Mouse (Mus musculus) inflammation-experienced regulatory T-cells (primary cell): ENCODE measurements around the gene Filip1l. TPM values are rescaled to one million over a fixed set of nuclear protein-coding genes. Genes with fewer than 3 reads are reported as not detected.

ENCODE experiments used
- polyA plus RNA-seq, 2 experiments: library from polyadenylated mRNA; unstranded; fragments of 100-300 nt; shearing (Covaris generic); gene quantifications; one replicate each; pipeline ENCODE4 v1.2.1; 2017

Gene Filip1l
- 10 to 100 TPM; 25.3 to 85.2 TPM for polyA plus RNA-seq

GRCm38 (mm10) chr16:57352751-57353150 is at the start of gene Filip1l:
Filip1l (plus strand) TSS chr16:57353093.

DNA sequence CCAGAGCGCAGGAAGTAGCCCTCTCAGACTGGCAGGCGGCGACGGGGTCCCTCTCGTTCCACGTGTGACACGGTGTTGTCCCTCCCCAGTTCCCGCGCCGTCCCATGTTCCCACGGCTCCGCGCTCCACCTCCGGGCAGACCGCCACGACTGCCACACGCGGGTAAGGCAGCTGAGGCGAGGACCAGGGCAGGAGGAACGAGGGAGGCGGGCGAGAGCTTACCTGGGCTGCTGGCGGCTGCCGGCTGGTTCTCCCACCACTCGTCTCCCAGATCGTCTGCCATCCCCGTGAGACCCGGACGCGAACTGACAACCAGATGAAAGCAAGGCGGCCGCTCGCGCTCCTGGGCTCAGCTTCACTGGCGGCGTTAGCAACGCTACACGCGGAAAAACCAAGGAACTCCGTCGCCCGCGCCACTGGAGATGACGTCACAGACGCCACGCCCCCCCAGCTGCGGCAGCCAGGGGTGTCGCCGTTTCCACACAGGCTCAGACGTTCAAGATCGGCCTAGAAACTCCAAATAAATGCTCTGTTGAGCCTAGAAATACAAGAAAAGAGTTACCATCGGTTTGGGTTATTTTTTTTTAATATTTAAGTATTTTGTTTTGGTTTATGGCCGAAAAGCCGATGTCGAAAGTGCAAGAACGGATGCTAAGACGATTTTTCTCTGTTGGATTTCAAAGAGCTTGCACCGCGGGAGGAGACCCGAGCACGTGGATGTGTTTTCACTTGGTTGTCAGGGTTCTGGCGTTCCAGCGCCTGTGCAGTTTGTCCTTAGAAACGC is 253.7 kb downstream of the Filip1l start, which contains the start of gene Cmss1:
Gene Cmss1, minus strand, starts transcription at position 421 of the 784 bp plus-strand sequence.

Other genes starting within 250 kb of the Filip1l start
- gene Tomm70a, start 231.4 kb upstream of the Filip1l start, polyA plus RNA-seq: 10 to 100 TPM; 47.9 to 49.9 TPM
- 10 to 100 TPM; 23.3 to 31.8 TPM for gene Nit2, start 185.8 kb upstream of the Filip1l start, polyA plus RNA-seq
- 10 to 100 TPM; 22.9 to 25.7 TPM for gene Tbc1d23, start 121.6 kb upstream of the Filip1l start, polyA plus RNA-seq
- under 1 TPM; 0.19 to 0.34 TPM for gene Tmem30c, start 60.2 kb upstream of the Filip1l start, polyA plus RNA-seq